Mouse (Mus musculus) MEL (cell line): ENCODE results near the gene Prss33.

Source experiments
- CTCF ChIP-seq, 3 experiments: IDR thresholded peaks in 2 of 3; conservative IDR thresholded peaks in 1 of 3; 2 replicates each; pipeline ENCODE4 v1.5.1; 2011 to 2012; ENCODE audit warnings: low read length in 3 of 3, low read depth in 2 of 3, mild to moderate bottlenecking in 2 of 3, improper control_type of control experiment in 1 of 3, inconsistent platforms in 1 of 3, mixed read lengths in 1 of 3, moderate library complexity in 1 of 3; ENCODE audit not compliant: control insufficient read depth in 1 of 3, insufficient read depth in 1 of 3, poor library complexity in 1 of 3, severe bottlenecking in 1 of 3
- ETS1 ChIP-seq: IDR thresholded peaks from 2 replicates; pipeline ENCODE4 v1.6.1; 2012; ENCODE audit warnings: low read depth, mild to moderate bottlenecking, inconsistent platforms, low read length, improper control_type of control experiment, moderate library complexity
- JUND ChIP-seq: IDR thresholded peaks from 2 replicates; pipeline ENCODE4 v1.6.1; 2011; ENCODE audit warnings: low read depth, mild to moderate bottlenecking, improper control_type of control experiment, low read length
- RCOR1 ChIP-seq: IDR thresholded peaks from 2 replicates; pipeline ENCODE4 v1.6.1; 2012; ENCODE audit warnings: low read depth, mild to moderate bottlenecking, inconsistent platforms, low read length, improper control_type of control experiment

DNA sequence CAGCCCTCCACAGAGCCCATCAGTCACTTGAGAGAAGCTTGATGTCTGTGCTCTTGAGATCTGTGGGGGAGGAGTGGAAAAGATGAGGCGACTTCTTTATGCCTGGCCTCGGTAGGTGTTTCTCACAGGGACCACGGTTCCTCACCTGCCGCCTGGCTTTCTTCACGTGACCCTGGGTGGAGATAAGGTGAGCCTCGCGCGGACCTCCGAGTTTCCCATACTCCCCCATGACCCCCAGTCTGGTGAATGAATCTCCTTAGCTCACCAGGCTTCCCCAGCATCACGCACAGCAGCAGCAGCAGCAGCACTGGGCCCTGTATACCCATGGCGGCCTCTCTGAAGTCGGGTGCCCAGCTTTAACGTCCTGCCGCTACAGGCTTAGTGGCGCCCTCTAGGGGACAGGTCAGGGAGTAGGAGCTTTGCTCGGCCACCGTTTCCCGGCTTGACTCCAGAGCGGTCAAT is 8.0 kb upstream of the Prss33 start, which contains the start of the genes Prss32 and Prss41:
- no peak for TF ChIP-seq ETS1
- TF ChIP-seq RCOR1 = no peak
- TF ChIP-seq JUND = no peak
- TF ChIP-seq CTCF (IDR thresholded peaks at IDR 0.05 in 2 of 3, conservative IDR thresholded peaks at IDR 0.05 in 1 of 3; ENCODE audit: control insufficient read depth in 1 of 3, insufficient read depth in 1 of 3, low read depth in 2 of 3, low read length in 3 of 3, poor library complexity in 1 of 3, severe bottlenecking in 1 of 3) = peak; percentile 76 to 85 (median 79)
